Mouse (Mus musculus) cerebellum, adult (tissue): ENCODE results near the gene Ppa1.

Experiments
- ATAC-seq: cut with Nextera tagmentation; 2 replicates; pipeline ENCODE4 v1.9.2; 2017; ENCODE audit warnings: mild to moderate bottlenecking, moderate library complexity, mixed read lengths; ENCODE audit not compliant: insufficient number of reproducible peaks, low FRiP score, low TSS enrichment

Ppa1 gene

DNA sequence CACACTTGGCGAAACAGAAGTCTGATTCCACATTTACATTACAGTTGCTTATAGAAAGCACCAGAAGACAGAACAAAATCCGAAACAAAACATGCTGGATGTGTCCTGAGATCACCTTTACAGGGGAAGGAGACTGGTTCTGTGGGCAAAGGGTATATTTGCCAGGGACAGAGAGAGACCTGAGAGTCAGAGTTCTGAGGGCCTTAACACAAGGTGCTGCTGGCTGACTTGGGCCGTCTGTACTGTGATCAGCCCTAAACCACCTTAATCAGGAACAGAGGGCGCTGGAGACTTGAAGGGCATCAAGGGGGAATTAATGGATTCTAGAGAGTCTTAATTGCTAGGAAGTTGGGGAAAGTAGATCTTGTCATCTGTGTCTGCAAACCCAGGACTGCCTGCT is 45.2 kb downstream of the Ppa1 start:
- ATAC-seq, result no peak

DNA sequence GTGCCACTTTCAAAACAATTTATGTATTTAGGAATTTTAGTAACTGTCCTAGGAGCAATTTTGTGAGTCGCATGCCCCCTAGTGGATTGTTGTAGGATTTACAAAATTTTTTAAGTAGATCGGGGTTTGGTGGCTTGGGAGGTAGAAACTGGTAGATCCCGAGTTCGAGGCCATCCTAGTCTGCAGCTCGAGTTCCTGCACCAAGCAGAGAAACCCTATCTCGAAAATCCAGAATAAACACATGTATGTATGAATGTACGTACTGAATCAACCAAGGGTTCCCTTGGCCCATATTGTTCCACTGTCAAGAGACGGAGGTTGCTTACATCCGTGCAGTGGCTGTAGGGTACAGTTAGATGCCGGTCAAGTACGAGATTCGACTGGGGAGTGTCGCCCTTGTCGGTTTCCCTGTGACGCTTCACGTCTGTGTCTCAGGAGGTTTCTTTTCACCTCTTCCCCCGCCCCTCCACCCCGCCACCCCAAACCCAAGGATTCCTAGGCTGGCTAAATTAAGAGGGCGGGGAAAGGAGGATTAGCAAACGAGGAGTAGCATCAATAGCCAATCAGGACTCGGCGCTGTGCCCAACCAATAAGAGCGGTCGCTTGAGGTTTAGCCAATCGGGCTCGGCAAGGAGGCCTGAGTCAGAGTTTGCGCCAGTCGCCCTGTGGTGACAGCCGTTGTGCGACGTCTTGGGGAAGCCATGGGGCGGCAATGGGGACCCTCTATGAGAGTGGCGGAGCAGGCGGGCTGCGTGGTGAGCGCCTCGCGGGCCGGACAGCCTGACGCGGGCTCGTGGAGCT is 46.7 kb downstream of the Ppa1 start, which contains the start of gene Tysnd1:
Tysnd1 (plus strand) TSS at position 645 of the 801 bp plus-strand sequence.
- ATAC-seq, result peak; percentile 90

DNA sequence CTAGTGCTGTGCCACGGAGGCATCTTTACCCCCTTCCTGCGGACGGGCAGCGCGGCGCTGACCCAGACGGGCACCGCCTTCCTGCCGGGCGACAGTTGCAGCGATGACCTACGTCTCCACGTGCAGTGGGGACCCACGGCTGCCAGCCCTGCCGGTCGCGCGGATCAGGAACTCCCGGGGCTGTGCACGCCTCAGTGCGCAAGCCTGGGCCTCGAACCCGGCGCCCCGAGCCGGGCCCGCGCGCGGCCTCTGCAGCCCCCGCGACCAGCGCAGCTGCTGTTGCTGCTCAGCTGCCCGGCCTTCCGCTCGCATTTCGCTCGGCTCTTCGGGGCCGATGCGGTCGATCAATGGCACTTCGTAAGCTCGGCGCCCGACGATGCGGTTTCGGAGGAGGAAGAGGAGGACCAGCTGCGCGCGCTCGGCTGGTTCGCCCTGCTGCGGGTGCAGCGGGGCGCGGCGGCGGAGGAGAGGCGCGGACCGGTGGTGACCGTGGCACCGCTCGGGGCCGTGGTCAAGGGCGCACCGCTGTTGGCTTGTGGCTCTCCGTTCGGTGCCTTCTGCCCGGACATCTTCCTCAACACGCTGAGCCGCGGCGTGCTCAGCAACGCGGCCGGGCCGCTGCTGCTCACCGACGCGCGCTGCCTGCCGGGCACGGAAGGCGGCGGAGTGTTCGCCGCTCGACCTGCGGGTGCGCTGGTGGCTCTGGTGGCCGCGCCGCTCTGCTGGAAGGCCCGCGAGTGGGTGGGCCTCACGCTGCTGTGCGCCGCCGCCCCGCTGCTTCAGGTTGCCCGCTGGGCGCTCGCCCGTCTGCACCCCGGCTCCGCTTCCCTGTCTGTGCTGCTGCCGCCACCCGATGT is 47.6 kb downstream of the Ppa1 start:
- no peak; the same call in 1 of the 2 replicates for ATAC-seq

- no peak for ATAC-seq
Measured at GRCm38 (mm10) chr10:61696560-61696823, 48.1 kb downstream of the Ppa1 start.

DNA sequence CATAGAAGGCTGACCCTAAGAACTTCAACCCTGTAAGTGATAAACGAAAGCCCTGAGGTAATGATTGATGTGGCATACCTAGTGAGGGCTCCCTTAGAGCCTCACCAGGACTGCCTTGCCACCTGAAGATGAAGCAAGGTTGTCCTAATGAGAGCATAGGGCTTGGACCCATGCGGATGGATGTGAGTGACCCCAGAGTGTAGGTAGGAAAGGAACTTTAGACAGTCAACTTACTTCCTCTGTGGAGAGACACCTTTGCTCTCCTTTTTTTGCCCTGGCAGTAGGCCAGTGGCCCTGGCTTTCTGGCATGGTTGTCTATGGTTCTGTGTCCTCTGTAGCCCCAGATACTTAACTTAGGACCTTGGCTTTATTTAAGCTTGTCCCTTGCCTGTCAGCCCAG is 48.7 kb downstream of the Ppa1 start:
- ATAC-seq, result no peak

- no peak for ATAC-seq
Measured at GRCm38 (mm10) chr10:61704663-61705062, 56.3 kb downstream of the Ppa1 start.

DNA sequence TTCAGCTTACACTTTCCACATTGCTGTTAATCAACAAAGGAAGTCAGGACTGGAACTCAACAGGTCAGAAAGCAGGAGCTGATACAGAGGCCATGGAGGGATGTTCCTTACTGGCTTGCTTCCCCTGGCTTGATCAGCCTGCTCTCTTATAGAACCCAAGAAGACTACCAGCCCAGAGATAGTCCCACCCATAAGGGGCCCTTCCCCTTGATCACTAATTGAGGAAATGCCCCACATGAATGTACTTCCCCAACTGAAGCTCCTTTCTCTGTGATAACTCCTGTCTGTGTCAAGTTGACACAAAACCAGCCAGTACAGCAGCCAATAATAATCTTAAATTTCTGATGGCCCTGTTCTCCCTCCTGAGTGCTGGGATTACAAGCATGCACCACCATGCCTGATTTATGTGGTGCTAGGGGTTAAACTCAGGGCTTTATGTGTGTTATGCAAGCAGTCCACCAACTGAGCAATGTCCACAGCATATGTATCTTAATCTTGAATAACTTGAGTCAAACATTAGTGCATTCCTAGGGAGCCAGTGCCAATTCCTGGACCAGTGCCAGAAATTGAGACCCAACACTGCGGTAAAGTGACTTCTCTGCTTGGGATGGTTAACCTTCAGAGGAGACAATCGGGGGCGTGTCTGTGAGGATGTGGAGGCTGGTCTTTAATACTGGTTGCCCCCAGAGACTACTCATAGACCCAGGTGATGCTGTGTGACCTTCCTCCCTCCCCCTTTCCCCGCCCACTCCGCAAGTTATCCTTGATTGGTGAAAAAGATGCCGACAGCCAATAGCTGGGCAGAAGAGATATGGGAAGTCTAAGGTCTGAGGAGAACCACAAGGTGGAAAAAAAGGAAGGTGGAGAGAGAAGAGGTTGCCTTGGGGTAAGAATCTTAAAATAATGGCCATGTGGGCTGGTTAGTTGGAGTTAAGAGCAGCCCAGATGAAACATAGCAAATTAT is 58.3 kb downstream of the Ppa1 start:
- no peak for ATAC-seq

DNA sequence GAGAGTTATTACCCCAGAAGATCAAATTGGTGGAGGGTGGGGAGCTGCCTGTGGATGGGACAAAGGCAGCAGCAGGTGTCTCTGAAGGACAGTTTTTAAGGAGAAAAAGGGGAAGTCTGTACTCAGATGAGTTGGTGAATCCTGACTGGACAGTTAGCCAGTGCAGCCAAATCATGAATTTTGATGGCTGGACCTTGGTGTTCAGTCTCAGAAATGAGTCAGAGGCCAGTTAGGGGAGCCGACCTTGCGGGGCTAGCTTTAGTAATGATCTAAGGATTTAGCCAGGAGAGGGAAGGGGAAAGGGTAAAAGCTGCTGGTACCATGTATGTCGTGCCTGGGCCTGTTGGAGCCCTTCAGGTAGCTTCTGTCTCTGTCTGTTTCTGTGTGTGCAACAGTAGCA is 65.2 kb downstream of the Ppa1 start:
- ATAC-seq, result no peak

GRCm38 (mm10) chr10:61714146-61714545 is 65.8 kb downstream of the Ppa1 start:
- no peak for ATAC-seq

- ATAC-seq, result peak; percentile 69
Measured at GRCm38 (mm10) chr10:61714771-61715461, 66.6 kb downstream of the Ppa1 start, which contains the start of gene Aifm2. Aifm2 (plus strand) TSS chr10:61715263.

DNA sequence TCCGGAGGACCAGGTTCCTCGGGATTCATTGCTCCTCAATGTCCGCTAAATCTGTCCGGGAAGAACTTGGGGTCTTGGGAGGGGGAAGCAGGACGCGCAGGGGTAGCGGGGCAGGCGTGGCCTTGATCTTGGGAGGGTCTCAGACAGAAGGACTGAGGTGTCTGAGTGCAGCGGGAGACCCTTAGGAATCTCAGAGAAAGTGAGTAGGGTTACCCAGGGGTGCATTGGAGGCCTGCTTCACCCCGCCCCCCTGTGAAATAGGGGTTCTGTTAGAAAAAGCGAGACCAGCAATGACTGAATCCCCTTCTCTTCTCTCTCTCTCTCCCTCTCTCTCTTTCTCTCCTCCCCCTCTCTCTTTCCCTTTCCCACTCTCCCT is 67.1 kb downstream of the Ppa1 start:
- ATAC-seq, result no peak

- no peak for ATAC-seq
Measured at GRCm38 (mm10) chr10:61715996-61716864, 67.9 kb downstream of the Ppa1 start.

GRCm38 (mm10) chr10:61717406-61718296 is 69.3 kb downstream of the Ppa1 start:
- ATAC-seq, result no peak

GRCm38 (mm10) chr10:61720331-61720730 is 72.0 kb downstream of the Ppa1 start:
- ATAC-seq, result no peak

GRCm38 (mm10) chr10:61722215-61722614 is 73.9 kb downstream of the Ppa1 start:
- ATAC-seq, result no peak

- no peak for ATAC-seq
Measured at GRCm38 (mm10) chr10:61723271-61723670, 74.9 kb downstream of the Ppa1 start.
